Mouse (Mus musculus) megakaryocyte, embryonic 14.5 days (primary cell): ENCODE measurements around the gene Olfr1392.

Source experiments
- FLI1 ChIP-seq: IDR thresholded peaks from 2 replicates; pipeline ENCODE4 v1.6.1; 2012; ENCODE audit warnings: low read length, inconsistent platforms, mixed read lengths
- GATA1 ChIP-seq: IDR thresholded peaks from 3 replicates; pipeline ENCODE4 v1.6.1; 2012; ENCODE audit warnings: mixed read lengths, low read length, inconsistent platforms, borderline replicate concordance

GRCm38 (mm10) chr11:49235459-49236207 is 49.4 kb upstream of the Olfr1392 start:
- TF ChIP-seq GATA1 (no peak), FLI1 (no peak)
